Mouse (Mus musculus) right cerebral cortex, adult 2 months (tissue): ENCODE results near the gene Btbd2.
"Not testable (repeated sequence)": the region's sequence is repeated elsewhere in the genome, so short reads cannot be mapped to it uniquely, and the experiment has no call there.

Source experiments
- DNase-seq, 2 experiments: peaks; one replicate each; pipeline ENCODE4 v3.0.0; 2021 to 2022; ENCODE audit warnings: low spot score in 2 of 2

Gene Btbd2

DNA sequence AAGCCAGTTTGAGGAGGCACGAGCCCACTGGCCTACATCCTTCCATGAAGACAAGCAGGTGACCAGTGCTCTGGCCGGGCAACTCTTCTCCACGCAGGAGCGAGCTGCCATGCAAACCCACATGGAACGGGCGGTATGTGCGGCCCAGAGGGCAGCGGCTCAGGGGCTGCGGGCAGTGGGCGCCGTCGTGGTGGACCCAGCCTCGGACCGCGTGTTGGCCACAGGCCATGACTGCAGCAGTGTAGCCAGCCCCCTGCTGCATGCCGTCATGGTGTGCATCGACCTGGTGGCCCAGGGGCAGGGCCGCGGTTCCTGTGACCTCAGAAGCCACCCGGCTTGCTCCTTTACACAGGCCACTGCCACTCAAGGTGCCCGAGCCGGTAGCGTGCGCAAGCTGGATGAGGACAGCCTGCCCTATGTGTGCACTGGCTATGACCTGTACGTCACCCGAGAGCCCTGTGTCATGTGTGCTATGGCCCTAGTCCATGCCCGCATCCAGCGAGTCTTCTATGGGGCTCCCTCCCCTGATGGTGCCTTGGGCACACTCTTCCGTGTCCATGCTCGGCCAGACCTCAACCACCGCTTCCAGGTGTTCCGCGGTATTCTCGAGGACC is 50.0 kb downstream of the Btbd2 start:
- no peak for DNase-seq

GRCm38 (mm10) chr10:80606306-80606705 is 50.6 kb downstream of the Btbd2 start:
- no peak for DNase-seq

- DNase-seq = not testable (repeated sequence)
Observed at GRCm38 (mm10) chr10:80605721-80606120, 51.1 kb downstream of the Btbd2 start, which contains the start of gene Gm49322. Gene Gm49322 (plus strand): TSS chr10:80606021.

DNA sequence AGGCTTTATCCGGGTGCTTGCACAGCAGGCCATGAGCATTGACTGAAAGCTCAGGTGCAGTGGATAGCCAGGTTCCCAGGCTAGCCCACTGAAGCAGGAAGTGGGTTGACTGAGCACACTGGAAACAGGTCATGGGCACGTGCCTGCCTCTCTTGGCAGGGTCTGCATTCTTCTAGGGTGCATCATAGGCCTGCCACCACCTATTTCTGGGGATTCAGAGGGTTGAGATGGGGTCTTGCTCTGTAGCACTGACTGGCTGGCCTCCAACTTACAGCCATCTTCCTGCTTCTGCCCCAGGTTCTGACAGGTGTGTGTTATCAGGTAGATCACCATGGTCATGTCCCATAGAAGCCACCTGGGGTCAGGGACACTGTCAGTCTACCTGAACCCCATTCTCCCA is 51.9 kb downstream of the Btbd2 start:
- DNase-seq = no peak

DNA sequence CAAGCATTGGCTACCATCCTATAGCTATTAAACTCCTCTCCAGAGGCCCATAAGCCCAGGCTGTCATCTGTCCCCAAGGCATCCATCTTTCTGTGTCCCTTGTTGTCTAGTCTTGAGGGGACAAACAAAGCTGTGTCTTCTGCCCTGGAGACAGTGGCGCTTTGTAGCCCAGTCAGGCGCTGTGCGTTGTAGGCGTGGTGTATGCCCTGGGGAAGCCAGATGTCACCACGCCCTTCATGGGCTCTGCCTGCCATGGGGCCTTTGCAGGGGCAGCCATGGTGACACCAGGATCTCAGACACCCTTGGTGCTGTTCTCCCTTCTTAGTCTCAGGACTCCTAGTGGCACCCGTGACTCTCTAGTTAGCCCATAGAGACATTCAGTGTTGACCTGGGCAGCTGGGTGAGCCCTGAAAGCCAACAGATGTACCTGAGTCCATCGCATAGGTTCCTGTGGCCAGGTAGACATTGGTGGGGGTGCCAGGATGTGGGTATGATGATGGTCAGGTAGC is 52.8 kb downstream of the Btbd2 start:
- no peak for DNase-seq

DNA sequence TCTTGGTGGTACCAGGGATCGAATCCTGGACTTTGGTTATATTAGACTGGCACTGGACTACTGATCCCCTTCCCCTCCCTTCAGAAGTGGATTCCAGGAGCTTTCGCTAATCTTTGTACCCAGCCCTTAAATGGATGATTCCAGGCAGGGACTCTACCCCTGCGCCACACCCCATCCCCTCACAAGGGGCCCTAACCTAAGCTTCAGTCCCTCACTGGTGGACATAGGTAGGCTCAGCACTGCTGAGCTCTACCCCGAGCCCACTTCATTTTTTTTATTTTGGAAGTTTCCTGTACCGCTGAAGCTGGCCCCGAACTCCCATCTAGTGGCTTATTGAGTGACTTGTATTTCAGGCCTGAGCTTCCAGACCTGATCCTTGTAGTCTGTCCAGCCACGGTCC is 53.5 kb downstream of the Btbd2 start:
- DNase-seq = no peak

DNA sequence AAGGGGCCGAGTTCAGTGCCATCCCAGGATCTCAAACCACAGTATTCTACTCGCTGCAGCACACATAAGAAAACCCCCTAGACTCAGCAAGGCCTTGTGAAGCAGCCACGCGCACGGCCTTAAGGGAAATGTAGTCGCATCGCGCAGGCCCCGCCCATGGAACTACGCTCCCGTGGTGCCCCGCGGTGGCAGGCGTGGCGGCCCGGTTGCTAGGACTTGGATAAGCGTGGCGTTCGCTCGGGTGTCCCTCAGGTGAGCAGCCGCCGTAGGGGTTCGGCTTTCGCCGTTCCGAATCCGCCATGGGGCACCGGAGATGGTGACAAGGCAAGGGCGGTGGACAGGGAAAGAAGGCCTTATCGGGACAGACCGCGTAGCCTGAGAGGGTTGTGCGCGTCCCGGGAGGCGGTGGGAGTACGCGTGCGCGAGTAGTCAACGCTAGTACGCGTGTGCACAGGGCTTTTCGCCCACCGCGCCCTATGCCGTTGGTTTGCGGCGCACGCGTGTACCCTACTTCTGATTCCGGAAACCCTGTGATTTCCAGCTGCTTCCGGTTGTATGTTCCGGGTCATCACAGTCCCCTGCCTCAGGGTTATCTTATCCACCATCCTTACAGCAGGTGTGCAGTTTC is 54.1 kb downstream of the Btbd2 start, which contains the start of the genes Scamp4 and Adat3:
Scamp4 (plus strand) TSS at position 175 of the 628 bp plus-strand sequence.
Adat3 (plus strand) TSS at position 183 of the 628 bp plus-strand sequence.
- DNase-seq = peak; percentile 96 to 98

DNA sequence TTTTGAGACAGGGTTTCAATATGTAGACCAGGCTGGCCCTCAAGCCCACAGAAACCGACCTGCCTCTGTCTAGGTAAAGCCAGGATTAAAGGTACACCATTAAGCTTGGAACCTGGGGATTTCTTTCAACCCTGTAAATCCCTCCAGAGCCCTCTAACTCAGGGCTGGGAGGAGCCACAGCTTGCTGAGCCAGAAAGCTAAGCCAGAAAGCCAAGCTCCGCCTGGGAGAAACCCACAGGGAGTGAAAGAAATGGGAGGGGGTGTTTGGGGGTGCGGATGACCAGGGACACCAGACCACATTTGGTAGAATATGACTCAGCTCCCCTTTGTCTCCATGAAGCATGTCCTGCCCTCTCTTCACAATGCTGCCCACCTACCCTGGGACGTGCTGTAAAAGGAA is 60.6 kb downstream of the Btbd2 start:
- no peak for DNase-seq
